Mouse (Mus musculus): Measurements from ENCODE around the gene Tef.
A peak's percentile ranks its signal among the peaks of the same experiment; 100 is the strongest.

The Tef gene

DNA sequence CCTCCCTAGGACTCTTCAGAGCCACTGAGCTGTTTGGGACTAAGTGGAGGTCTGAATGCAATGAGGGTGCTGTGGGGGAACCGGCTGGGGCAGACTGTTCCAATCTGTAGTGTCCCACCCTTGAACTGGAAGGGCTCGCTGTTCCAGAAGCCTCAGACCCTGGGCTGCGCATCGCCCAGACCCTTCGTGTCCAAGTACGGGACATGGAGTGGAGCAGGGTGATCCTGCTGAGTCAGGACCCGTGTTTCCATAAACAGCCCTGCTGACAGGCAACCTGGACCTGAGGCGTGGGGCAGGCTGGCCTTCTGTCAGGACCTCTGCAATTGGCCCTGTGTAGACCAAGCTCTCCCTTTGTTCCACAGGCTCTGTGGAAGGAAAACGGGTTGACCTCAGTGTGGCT lies 44.5 kb downstream of the Tef start:
- ATAC-seq (ENCODE audit: insufficient number of reproducible peaks, low FRiP score, low TSS enrichment), result no peak

DNA sequence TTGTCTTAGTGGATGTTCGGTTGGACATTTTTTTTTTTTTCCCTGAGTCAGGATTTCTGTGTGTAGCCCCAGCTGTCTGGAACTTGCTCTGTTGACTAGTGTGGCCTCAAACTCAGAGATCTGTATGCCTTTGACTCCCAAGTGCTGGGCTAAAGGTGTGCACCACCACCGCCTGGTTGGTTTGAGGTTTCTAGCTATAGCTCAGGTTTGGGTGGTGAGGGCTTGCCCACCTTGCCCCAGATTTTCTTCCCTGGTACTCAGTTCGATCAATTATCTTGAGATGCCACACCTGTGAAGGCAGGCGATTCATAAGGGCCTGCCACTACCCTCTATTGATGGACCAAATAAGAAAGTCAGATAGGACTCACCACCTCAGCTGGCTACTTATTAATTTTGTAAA lies 44.9 kb downstream of the Tef start:
- ATAC-seq (ENCODE audit: insufficient number of reproducible peaks, low FRiP score, low TSS enrichment), result no peak

DNA sequence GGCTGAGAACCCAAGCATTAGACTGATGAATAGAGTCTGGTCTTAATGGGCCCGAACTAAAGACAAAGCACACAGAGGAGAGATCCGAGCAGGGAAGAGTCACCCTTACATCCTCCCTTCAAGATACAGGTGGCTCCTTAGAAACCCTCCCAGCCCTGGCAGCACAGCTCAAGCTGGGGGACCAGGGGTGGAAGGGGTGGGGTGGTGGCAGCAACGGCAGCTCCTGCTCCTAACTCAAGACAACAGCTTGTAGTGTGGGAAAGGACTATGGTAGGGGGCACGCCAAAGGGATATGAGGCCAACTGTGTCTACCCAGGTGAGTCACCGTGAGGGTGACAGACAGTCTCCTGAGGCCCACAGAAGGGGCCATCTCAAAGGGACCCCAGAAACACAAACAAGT lies 45.6 kb downstream of the Tef start:
- ATAC-seq (ENCODE audit: insufficient number of reproducible peaks, low FRiP score, low TSS enrichment), result no peak

DNA sequence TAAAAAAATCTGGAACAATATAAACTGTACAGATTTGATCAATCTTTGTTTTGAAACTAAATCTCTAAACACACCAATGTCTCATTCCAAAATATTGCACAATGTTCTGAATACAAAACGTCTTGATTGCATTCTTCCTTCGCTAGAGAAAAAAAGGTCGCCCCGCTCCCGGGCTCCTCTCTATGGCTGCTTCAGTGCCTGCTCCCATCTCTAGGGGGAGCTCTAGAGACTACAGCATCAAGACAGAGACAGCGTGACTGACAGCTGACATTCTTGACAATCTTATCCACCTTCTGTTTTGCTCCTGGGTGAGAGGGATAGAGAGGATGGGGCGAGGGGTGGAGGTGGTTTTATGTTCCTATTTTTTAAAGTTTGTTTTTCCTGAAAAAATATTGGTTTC lies 46.1 kb downstream of the Tef start:
- no peak for ATAC-seq (ENCODE audit: insufficient number of reproducible peaks, low FRiP score, low TSS enrichment)

DNA sequence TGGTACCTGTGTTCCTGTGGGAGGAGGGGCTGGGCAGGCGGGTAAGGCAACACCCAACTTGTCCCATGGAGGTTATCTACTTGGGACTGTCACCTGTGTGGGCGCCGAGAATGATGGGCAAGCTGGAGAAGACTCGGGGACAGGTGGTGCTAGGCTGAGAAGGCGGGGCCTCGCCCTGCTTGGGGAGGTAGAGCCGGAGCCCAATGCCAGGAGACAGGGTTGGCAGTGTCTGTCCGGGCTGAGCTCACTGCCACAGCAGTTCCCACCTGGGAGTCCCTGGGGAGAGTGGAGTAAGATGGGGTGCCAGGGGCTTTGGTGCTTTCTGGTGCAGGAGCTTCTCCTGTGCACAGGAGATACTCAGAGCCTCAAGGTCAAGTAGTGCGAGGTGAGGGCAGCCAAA lies 46.9 kb downstream of the Tef start:
- ATAC-seq (ENCODE audit: insufficient number of reproducible peaks, low FRiP score, low TSS enrichment), result peak; percentile 68; the same call in 1 of the 2 replicates

DNA sequence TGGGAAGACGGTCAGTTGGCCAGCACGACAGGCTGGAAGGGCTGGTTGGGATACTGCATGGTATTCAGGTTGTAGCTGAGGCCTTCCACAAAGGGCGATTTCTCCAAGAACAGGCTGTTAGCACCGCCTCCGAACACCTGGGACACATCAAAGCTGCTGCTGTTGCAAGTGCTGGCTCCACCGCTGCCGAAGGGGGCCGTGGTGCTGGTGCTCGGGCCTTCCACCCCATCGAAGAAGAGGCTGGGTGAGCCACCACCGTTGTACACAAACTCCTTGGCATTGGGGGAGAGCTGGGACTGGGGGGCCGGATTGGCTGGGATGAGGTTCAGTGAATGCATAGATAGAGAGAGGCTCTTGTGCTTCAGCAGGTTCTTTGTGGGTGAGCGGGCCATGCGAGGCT lies 48.5 kb downstream of the Tef start:
- no peak for ATAC-seq (ENCODE audit: insufficient number of reproducible peaks, low FRiP score, low TSS enrichment)

DNA sequence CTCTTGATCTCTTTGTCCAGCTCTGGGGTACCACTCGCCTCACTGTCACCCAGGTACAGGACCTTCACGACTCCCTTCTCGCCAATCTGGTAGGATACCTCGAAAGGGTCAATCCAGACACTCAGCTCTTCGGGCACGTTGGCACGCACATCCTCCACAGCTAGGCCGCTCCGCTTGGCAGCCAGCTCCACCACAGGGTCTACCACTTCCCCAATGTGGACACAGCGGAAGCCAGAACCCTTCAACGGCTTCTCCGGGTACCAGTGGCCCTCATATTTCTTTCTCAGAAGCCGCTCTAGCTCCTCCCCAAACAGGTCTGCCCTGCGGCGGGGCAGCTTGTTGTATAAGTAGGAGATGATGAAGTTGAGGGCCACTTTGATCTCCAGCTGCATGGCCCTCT lies 49.2 kb downstream of the Tef start:
- ATAC-seq (ENCODE audit: insufficient number of reproducible peaks, low FRiP score, low TSS enrichment), result no peak

DNA sequence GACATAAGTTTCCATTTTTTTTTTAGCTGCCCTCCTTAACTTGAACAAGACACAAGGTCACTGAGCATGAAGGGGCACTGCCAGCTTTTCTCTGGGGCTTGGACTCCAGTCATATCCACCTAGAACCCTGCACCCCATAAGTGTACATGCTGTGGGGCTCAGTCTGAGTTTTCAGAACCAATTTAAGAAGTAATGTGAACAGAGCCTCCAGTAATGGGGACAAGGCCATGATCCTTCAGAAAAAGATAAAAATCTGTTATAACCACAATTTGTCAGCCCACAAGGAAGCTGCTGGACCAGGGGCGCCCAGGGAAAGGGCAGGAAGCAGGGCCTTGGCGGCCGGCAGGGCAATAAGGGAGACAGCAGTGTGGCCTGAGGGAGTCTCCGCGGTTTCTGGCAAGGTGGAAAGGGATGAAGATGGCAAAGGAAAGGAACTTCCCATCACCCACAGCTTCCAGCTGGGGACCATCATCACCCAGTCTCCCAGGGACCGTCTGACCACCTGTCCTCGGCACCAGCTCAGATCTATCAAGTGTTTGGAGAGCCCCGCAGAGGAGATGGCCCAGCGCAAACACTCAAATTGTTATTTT lies 50.3 kb downstream of the Tef start:
- ATAC-seq (ENCODE audit: insufficient number of reproducible peaks, low FRiP score, low TSS enrichment), result no peak

DNA sequence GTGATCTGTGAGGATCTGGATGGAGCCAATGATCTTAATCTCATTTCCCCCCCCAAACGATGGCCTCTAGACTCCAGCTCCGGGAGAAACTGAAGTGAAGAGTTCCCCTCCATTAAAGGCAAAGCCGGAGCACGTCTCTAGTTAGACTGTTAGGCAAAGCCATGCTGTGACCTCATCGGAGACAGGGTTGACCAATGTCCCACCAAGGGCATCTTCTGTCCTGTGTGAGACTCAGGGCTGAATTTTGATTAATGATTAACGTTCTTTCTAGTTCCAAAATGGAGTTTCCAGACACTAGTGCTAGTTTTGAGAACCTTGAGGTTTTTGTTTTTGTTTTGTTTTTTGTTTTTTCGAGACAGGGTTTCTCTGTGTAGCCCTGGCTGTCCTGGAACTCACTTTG lies 50.9 kb downstream of the Tef start:
- no peak for ATAC-seq (ENCODE audit: insufficient number of reproducible peaks, low FRiP score, low TSS enrichment)

DNA sequence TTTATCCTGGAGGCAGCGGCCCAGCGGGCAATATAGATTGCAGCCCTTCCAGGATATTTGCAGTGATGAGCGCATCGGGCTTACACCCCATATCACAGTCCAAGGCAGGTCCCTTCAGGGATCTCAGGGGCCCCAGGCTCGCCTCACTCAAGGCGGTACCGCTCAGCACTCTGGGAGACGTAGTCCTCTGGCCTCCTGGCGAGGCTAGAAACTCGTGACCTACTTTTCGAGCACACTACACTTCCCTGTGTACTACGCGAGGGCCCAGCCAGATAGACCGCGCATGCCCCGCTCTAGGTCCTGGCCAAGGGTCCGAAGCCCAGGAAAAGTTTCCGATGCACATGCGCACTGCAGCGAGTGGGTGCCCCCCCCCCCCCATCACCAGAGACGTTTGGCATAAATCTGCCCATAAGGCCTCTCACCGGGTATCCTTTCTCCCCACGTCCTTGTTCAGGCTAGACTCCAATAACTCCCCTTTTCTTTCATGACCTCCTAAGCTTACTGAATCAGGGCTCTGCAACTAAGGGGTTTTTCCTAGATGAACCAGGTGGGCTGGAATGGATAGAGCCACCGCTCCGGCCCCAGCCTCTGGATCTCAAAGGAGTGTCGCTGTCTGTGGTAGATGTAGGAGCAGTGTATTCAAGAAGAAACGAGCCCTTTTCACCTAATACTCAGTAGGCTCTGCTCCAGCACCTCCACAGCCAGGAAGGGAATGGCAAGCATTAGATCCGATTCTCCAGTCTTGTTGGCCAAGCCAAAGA lies 54.0 kb downstream of the Tef start:
- ATAC-seq (ENCODE audit: insufficient number of reproducible peaks, low FRiP score, low TSS enrichment), result peak; percentile 86

DNA sequence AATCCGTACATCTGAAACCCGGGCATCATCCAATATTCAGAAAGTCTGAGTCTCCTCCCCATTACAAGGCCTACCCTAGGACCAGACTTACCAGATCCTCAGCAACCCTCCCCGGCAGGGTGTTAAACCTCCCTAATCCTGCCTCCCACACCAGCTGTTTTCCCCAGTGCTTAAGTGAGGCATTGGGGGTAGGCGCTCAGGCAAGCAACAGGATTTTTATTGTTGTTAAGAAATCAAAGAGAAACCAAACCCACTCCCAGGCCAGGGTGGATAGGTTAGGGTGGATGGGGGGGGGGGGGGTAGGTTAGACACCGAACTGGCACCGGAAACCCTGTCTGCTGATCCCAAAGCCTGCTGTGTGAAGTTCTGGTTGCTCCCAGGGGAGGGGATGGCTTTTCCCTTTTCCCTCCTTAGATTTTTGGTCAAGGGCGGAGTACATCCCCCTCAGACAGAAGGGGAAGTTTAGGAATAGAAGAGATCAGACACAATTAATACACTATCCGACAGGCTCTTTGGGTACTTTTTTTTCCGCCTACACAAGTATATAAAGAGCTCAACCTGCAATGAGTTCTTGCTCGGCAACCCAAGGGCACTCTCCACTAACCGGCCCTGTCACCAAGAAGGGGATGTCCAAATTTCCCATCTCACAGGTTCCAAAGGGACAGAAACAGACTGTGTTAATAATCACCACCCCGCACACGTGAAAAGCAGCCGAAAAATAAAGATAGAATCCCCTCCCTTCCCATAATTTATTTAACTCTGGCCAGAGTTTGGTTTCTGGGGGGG lies 54.9 kb downstream of the Tef start:
- no peak for ATAC-seq (ENCODE audit: insufficient number of reproducible peaks, low FRiP score, low TSS enrichment)

DNA sequence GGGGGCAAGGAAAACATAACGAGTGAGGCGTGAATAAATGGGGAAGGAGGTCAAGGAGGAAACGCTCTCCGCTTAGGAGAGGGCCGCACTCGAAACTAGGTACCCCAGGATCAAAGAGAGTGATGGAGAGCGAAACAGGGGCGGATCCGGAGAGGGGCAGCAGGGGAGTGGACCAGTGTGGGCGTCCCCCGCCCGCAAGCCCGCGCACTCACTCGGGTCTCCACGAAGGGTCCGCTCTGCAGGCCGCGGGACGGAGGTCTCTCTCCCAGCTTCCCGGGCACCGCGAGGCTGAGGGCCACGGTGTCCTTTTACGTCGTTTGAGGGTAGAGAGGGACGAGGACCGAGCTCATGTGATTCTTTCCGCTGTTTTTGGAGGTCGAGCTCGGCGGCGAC lies 55.5 kb downstream of the Tef start:
- no peak for ATAC-seq (ENCODE audit: insufficient number of reproducible peaks, low FRiP score, low TSS enrichment)

DNA sequence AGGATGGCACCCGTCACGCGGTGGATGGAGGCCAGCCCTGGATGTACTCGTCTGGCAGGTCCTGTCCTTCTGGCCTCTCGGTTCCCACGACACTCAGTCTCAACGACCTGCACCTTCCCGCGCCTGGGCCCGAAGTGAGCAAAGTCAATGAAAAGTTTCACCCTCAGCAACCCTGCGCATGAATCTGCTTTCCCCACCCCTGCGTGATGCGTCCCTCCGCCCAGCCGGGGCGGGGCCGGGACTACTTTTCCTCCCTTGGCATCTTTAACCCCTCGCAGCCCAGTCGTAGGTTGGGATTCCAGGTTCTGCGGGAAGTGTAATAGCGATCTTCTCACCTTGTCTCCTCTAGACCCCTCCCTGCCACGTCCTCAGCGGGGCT lies 55.9 kb downstream of the Tef start:
- ATAC-seq (ENCODE audit: insufficient number of reproducible peaks, low FRiP score, low TSS enrichment), result 0 out of 2 replicates have a peak, but pooled peaks have one; percentile 21

DNA sequence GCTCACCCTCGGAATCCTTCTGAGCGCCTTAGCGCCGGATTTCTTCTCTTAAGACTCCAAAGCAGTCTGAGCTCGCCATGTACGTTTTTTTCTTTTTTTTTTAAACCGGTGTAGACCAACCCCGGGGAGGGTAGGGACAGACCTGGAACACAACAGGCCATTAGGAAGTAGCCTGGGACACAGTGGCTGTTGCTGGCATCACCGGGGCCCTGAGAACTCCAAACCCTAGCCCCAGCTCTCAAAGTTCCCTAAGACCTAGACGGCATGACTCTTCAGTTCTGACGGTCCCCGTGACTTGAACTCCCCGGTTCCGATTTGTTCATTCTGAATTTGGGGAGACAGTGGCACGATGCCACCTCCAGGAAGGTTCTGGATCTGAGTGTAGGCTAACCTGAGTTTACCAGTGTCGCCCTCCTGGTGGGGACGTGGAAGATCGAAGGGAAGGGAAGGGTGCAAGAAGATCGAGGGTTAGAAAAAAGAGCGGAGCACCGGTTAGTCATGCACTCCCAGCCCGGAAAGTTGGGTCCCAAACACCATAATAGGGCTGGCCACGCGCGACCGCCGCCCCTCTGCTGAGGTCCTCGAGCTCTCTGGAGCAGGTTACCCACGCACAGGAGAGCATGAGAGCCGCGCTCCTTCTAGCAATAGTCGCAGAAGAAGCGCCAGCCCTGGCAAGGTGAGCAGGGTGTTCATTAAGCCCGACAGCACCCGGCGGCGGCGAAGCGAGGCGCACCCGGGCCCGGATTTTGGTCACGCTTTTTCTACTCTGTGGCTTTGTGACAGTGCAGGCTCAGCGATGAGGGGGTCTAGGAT lies 56.5 kb downstream of the Tef start, which contains the start of gene Tob2:
Tob2 (minus strand) TSS at position 280 of the 813 bp plus-strand sequence.
- ATAC-seq (ENCODE audit: insufficient number of reproducible peaks, low FRiP score, low TSS enrichment), result 0 out of 2 replicates have a peak, but pooled peaks have one; percentile 1

DNA sequence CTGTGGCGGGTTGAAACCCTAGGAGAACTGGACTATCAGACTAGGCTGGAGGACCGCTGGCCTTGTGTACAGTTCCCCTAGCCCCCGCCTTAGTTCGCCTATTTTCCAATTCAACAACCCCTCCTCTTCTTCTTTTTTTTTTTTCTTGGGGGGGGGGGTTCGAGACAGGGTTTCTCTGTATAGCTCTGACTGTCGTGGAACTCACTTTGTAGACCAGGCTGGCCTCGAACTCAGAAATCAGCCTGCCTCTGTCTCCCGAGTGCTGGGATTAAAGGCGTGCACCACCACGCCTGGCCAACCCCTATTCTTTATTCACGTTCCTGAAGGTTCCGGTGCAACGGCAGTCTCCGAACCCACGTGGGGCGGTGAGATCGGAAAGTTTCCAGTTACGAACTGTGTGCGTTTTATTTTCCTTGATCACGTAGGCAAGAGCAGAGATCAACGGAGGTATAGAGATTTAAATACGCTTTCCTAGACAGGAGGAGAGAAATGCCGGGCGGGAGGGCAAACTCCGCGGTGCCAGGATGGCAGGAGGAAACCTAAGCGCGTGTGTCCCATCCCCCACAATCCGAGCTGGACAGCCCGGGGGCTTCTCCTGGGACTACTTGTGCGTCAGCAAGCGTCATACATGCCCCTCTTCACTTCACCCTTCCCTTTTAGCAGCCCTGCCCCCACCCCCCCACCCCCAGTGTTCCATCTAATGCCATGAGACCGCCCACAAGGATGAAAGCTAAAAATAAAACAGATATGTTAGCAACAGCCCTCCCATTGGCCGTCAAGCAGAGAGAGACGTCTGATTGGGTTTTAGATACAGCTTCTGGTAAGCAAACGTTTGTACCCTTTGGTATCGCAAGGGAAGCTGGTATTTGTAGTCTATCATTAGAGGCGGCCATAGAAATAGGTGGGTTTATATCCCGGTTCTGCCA lies 57.4 kb downstream of the Tef start:
- ATAC-seq (ENCODE audit: insufficient number of reproducible peaks, low FRiP score, low TSS enrichment), result peak; percentile 64

DNA sequence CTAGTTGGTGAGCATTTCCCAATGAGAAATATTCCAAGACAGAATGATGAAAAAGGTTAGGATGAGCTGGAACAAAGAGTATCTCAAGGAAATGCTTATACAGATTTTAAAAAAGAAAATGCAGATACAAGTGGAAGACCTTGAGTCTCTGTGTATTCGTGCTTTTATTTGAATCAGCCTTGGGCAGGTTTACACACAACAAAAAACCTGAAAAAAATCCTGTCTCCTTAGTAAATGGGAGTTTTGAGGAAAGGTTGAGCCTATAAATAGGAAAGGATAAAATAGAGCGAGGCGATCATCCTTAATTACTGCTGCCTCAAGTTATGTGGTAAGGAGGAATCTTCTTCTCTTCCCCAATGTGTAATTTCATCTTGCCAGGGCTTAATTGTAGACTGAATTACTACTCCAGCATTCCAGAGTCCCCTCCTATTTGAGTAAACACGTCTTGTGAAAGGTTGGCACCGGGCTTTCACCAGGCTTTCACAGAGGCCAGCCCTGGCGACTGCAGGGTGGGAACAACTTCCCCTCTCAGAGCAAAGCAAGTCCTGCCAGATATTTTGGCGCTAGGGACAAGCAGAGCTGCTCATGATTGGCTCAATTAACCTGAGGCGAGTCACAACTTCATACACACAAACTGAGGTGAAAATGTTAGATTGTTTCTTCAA lies 58.4 kb downstream of the Tef start:
- no peak for ATAC-seq (ENCODE audit: insufficient number of reproducible peaks, low FRiP score, low TSS enrichment)

DNA sequence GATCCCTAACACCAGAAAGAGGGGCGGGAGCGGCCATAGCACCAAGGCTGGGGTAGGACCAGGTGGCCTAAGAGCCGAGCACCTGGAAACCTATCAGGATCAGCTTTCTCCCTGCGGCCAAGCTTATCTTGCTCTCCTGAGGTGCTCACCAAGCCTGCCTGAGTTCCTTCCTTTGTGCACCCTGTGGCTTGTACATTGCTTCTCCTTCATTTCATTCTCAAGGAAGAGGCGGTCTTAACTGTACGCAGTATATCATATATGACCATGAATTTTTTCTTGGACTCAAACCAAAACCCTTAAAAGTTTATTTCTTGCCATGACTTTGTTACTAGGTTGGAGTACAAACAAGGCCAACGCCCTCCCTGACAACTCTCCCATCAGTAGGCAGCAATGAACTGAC lies 62.0 kb downstream of the Tef start:
- ATAC-seq (ENCODE audit: insufficient number of reproducible peaks, low FRiP score, low TSS enrichment), result no peak

DNA sequence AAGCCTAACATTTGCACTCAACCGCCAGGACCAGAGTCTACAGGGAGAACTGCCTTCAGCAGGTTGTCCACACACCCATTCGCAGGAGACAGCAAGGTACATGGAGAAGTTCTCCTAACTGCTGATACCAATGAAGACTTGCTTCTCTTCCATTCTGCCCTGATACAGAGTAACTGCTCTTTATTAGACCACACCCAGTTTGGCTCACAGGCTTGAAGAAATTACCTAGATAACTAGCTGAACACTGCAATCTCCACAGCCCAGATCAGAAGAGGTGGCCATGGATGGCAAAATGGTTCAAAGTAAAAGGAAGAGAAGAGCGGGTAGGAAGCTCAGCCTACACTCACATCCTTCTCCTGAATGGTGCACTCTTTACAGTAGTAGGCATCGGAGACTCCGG lies 67.8 kb downstream of the Tef start:
- no peak for ATAC-seq (ENCODE audit: insufficient number of reproducible peaks, low FRiP score, low TSS enrichment)
